Mouse (Mus musculus) limb, embryonic 10.5 days (tissue): ENCODE data around the gene Naa15. TPM values are rescaled to one million over a fixed set of nuclear protein-coding genes. Genes with fewer than 3 reads are reported as not detected.
A peak's percentile ranks its signal among the peaks of the same experiment; 100 is the strongest.
"Not testable (repeated sequence)": the region's sequence is repeated elsewhere in the genome, so short reads cannot be mapped to it uniquely, and the experiment has no call there.

Source experiments
- DNase-seq: peaks from one replicate; pipeline ENCODE4 v3.0.0-alpha.2; 2017; ENCODE audit warnings: low spot score
- H3K27ac ChIP-seq: fragments of 300-500 bp; sonication (generic); 2 replicates; pipeline ENCODE4 v1.5.1; 2016; ENCODE audit warnings: mild to moderate bottlenecking
- H3K27me3 ChIP-seq: fragments of 300-500 bp; sonication (generic); 2 replicates; pipeline ENCODE4 v1.6.1; 2016; ENCODE audit warnings: low read depth, mild to moderate bottlenecking; ENCODE audit not compliant: poor library complexity, severe bottlenecking
- H3K36me3 ChIP-seq: fragments of 300-500 bp; sonication (generic); 2 replicates; pipeline ENCODE4 v1.6.1; 2016; ENCODE audit warnings: mild to moderate bottlenecking, moderate library complexity
- H3K4me1 ChIP-seq: fragments of 300-500 bp; sonication (generic); 2 replicates; pipeline ENCODE4 v1.6.1; 2016
- H3K4me3 ChIP-seq: fragments of 300-500 bp; sonication (generic); 2 replicates; pipeline ENCODE4 v1.5.1; 2016; ENCODE audit warnings: mild to moderate bottlenecking, moderate library complexity
- H3K9me3 ChIP-seq: fragments of 300-500 bp; sonication (generic); replicated peaks from 2 replicates; pipeline ENCODE4 v1.6.1; 2016; ENCODE audit warnings: mild to moderate bottlenecking
- WGBS: fragments of 180-500 bp; shearing (Covaris S2); methylation state at CpG from one replicate; pipeline ENCODE4 v1.1.7; 2016; 5-methylcytosine and 5-hydroxymethylcytosine counted together
- polyA plus RNA-seq: library from polyadenylated mRNA; unstranded; fragments of >200 nt; fragmentation: Nextera tagmentation; extraction: Ambion mirVana; gene quantifications from 2 replicates; pipeline ENCODE4 v1.2.1, GENCODE M21; 2016

Naa15 gene
- polyA plus RNA-seq, 1 experiment from 2014 or later: 64.0 TPM

DNA sequence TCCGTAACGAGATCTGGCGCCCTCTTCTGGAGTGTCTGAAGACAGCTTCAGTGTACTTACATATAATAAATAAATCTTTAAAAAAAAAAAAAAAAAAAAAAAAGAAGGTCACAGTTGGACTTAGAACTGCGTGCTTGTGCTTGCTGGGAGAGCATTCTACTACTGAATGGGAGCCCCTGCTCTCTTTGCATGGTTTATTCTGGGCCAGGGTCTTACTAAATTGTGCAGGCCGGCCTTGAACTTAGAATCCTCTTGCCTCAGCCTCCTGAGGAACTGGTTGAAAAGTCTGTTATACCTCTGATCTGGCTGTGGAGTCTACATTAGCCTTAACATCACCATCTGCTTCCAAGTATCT is 34.3 kb upstream of the Naa15 start:
- Histone ChIP-seq H3K4me1 (peaks cover 18% of the 10 kb centered on the region), H3K9me3 (no peaks in the 10 kb centered on the region), H3K36me3 (no peaks in the 10 kb centered on the region), H3K27ac (no peak overlapping the region), H3K4me3 (no peak overlapping the region), H3K27me3 (no peaks in the 10 kb centered on the region)
- no peak for DNase-seq
- WGBS: 46% methylated on average over 5 of the region's 5 CpGs

DNA sequence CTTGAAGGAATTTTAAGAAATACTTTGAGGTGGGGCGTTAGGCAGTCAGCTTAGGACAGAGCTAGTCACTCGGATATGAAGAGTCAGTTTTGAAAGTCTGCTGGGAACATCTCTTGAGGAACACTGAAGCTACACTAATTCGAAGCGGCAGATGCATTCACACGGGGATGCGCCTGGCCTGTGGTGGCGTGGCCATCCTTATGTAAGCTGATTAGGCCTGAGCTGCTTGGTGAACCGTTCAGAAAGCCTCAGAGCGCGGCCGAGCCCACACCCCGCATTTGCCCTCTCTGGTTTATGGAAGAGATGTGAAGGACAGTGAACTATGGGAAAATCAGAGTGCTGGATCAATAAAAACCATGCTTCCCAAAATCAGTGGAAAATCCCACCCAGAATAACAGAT is 31.5 kb upstream of the Naa15 start:
- no peaks in the 10 kb centered on the region for H3K36me3 ChIP-seq
- peaks cover 13% of the 10 kb centered on the region for H3K4me1 ChIP-seq
- H3K9me3 ChIP-seq: no peaks in the 10 kb centered on the region
- no peak overlapping the region for H3K27ac ChIP-seq
- H3K4me3 ChIP-seq: no peak overlapping the region
- H3K27me3 ChIP-seq: peaks cover 16% of the 10 kb centered on the region; the same call in 1 of the 2 replicates
- 83% methylated on average over 12 of the region's 12 CpGs for WGBS
- no peak for DNase-seq

DNA sequence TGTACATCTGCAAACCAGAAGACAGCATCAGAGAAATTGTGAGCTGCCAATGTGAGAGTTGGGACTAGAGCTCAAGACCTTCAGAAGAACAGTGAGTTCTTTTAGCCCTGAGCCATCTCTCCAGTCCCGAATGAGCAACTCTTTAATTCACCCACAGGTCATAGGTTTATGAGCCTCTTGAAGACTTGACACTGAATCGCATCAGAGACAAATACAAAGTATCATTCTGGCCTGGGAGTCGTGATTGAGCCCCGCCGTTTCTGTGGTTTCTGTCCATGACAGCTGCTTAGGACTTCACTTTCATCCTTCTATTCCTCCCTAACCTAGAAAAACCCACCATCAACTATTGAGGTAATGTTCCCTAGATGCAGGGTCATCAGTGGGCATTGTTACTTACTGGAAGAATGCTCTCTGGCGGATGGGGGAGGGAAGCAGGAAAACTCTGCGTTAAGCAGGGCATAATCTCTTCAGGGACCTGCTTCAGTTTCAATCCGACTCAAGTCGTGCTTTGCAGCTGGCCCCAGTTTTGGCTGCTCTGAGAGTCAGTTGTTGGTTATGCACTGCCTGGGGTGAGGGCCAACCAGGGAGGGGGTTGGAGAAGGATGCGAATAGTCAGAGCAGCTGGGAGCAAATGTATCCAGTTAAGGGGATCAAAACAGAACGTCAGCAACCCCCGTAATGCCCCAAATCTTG is 28.4 kb upstream of the Naa15 start:
- Histone ChIP-seq H3K27ac (no peak overlapping the region), H3K36me3 (no peaks in the 10 kb centered on the region), H3K4me1 (peaks cover 22% of the 10 kb centered on the region), H3K4me3 (no peak overlapping the region), H3K9me3 (no peaks in the 10 kb centered on the region), H3K27me3 (peaks cover 22% of the 10 kb centered on the region)
- WGBS: 50% methylated on average over 12 of the region's 12 CpGs
- DNase-seq: no peak

DNA sequence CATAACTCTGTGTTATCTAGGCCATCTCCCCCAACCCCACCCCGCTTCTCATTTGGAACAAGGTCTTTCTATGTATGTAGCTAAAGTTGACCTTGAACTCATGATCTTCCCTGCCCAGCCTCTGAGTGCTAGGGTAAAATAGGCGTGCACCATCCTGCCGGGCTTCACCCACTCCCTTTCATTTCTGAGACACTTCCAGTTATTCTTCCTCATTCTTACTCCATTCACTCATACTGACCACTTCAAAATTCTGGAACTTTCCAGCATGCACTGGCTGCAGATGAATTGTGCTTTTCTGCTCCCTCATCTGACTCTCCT is 27.9 kb upstream of the Naa15 start:
- peaks cover 22% of the 10 kb centered on the region for H3K27me3 ChIP-seq
- H3K9me3 ChIP-seq: no peaks in the 10 kb centered on the region
- H3K4me1 ChIP-seq: peaks cover 22% of the 10 kb centered on the region
- no peaks in the 10 kb centered on the region for H3K36me3 ChIP-seq
- H3K27ac ChIP-seq: no peak overlapping the region
- WGBS: 82% methylated on average over 3 of the region's 3 CpGs
- no peak for DNase-seq
- no peak overlapping the region for H3K4me3 ChIP-seq

DNA sequence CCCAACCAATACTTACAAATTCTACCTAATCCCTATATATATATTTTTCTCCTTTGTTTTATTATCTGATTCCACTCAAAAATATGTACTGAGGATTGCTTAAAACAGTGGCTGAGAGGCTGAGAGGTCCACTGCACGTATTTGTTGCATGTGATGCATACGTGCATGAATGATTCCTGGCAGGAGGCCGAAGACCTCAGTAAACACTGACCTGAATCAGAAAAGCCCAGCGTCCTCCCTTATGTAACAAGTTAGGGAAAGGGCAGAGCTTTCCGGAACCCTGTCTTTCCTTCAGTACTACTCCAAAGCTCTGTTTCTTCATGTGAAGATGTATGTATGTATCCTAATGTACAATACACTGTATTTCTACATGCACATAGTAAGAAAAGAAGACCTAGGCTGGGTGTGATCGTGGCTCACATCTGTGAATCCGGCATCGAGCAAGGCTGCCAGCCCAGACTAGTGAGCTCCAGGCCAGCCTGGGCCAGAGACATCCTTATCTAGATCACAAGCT is 27.0 kb upstream of the Naa15 start:
- Histone ChIP-seq H3K27ac (no peak overlapping the region), H3K36me3 (no peaks in the 10 kb centered on the region), H3K27me3 (peaks cover 22% of the 10 kb centered on the region), H3K9me3 (no peaks in the 10 kb centered on the region), H3K4me3 (no peak overlapping the region), H3K4me1 (peaks cover 21% of the 10 kb centered on the region)
- DNase-seq: no peak
- 64% methylated on average over 8 of the region's 8 CpGs for WGBS

DNA sequence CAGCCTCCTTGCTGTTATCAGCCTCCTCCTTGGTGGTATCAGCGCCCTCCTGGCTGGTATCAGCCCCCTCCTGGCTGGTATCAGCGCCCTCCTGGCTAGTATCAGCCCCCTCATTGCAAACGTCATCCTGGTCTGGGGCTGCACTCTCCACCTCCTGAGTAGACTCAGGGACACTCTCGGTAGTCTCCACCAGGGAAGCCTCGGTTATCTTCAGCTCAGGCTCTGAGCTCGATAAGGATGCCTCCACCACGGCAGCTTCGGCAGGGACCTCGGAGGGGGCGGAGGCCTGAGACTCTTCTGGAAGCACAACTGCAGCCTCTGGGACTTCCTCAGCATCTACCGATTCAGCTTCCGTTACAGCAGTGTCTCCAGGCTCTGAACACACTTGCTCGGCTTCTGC is 26.0 kb upstream of the Naa15 start:
- peaks cover 22% of the 10 kb centered on the region for H3K27me3 ChIP-seq

DNA sequence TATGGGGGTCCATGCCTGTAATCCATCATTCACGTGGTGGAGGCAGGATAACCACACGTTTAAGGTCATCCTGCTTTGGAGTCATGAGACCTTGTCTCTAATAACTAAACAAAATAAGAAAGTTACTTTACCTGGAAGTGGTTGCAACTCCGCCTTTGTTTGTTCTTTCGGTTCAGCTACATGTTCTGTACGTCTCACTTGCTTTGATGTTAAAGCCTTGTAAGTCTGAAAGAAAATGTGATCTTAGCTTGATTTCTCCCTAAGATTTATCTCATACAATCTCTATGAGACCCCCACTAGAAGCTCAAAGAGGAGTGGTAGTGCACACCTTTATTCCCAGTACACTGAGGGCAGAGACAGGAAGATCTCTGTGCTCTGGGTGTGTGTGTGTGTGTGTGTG is 23.9 kb upstream of the Naa15 start:
- DNase-seq: no peak
- H3K9me3 ChIP-seq: no peaks in the 10 kb centered on the region
- H3K36me3 ChIP-seq: no peaks in the 10 kb centered on the region
- no peak overlapping the region for H3K27ac ChIP-seq
- peaks cover 20% of the 10 kb centered on the region for H3K4me1 ChIP-seq
- no peak overlapping the region for H3K4me3 ChIP-seq
- WGBS: 86% methylated on average over 5 of the region's 5 CpGs
- H3K27me3 ChIP-seq: peaks cover 35% of the 10 kb centered on the region

More for the DNA sequence above, 26.0 kb upstream of the Naa15 start:
- peaks cover 15% of the 10 kb centered on the region for H3K4me1 ChIP-seq
- DNase-seq: no peak
- peak overlapping the region; percentile 44 for H3K4me3 ChIP-seq
- H3K27ac ChIP-seq: peak overlapping the region; percentile 62
- no peaks in the 10 kb centered on the region for H3K36me3 ChIP-seq
- H3K9me3 ChIP-seq: no peaks in the 10 kb centered on the region
- WGBS: 7% methylated on average over 13 of the region's 13 CpGs

DNA sequence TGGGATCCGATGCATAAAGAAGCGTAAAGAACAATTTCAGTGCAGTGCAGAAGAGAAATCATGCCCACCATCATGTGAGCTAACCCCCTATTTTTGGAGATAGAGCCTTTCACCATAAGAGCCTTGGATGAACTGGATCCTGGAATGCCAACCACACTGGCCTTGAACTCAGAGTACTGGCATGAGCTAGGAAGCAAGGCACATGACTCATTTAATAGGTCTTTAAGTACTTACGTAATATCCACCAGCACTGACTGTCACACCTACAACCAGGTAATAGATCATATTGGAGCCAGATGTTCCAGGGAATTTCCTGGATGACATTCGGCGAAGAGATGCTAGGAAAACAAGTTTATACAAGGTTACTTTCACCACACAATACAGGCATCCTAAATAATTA is 23.4 kb upstream of the Naa15 start:
- 95% methylated on average over 5 of the region's 5 CpGs for WGBS
- H3K36me3 ChIP-seq: no peaks in the 10 kb centered on the region
- H3K27me3 ChIP-seq: peaks cover 40% of the 10 kb centered on the region
- H3K4me1 ChIP-seq: peaks cover 25% of the 10 kb centered on the region
- no peak for DNase-seq
- no peaks in the 10 kb centered on the region for H3K9me3 ChIP-seq
- no peak overlapping the region for H3K4me3 ChIP-seq
- no peak overlapping the region for H3K27ac ChIP-seq

DNA sequence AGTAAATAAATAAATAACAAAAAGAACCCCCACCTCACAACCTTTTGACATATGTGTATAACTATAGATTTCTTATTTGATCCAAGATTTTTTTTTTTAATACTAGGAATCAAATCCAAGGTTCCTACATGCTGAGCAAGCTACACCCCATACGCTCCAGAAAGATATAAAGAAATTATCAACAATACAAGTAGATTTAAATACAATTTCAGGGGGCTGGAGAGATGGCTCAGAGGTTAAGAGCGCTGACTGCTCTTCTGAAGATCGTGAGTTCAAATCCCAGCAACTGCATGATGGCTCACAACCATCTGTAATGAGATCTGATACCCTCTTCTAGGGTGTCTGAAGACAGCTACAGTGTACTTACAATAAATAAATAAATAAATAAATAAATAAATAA is 21.9 kb upstream of the Naa15 start:
- 97% methylated on average over 3 of the region's 3 CpGs for whole genome bisulfite sequencing
- not testable (repeated sequence) for H3K4me3 ChIP-seq, H3K9me3 ChIP-seq, H3K36me3 ChIP-seq, H3K27ac ChIP-seq, DNase-seq
- H3K27me3 ChIP-seq: peaks cover 41% of the 10 kb centered on the region
- H3K4me1 ChIP-seq: peaks cover 29% of the 10 kb centered on the region

DNA sequence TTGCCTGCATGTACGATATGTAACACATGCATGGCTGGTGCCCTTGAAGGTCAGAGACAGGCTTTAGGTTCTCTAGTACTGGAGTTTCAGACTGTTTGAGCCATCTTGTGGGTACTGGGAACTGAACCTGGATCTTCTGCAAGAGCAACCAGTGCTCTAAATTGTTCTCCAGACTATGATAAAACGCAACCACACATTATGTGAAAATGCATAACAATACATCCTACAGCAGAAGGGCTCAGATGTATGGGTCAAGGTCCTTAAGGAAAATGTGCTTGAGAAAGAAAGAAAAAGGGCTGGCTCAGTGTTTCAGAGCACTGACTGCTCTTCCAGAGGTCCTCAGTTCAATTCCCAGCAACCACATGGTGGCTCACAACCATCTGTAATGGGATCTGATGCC is 21.3 kb upstream of the Naa15 start:
- H3K36me3 ChIP-seq: no peaks in the 10 kb centered on the region
- H3K9me3 ChIP-seq: no peaks in the 10 kb centered on the region
- DNase-seq: no peak
- H3K4me3 ChIP-seq: no peak overlapping the region
- WGBS: 89% methylated on average over 2 of the region's 2 CpGs
- peaks cover 43% of the 10 kb centered on the region for H3K27me3 ChIP-seq
- no peak overlapping the region for H3K27ac ChIP-seq
- H3K4me1 ChIP-seq: peaks cover 28% of the 10 kb centered on the region

DNA sequence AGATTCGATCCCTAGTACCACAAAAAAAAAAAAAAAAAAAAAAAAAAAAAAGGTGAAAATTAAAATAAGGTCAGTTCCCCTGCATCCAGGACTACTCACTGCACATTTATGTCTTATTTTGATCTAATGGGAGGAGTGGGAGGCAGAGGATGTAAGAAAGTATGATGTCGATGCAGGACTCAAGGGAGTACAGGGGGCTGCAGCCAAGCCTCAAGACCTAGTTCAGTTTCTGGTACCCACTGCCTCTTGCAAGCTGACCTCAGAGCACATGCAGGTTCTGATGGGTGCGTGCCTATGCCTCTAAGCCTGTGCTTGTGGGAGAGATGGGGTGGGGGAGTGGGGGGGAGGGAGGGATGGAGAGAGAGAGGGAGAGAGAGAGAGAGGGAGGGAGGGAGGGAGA is 20.1 kb upstream of the Naa15 start:
- H3K4me3 ChIP-seq: no peak overlapping the region
- no peaks in the 10 kb centered on the region for H3K9me3 ChIP-seq
- no peak overlapping the region for H3K27ac ChIP-seq
- H3K36me3 ChIP-seq: no peaks in the 10 kb centered on the region
- H3K4me1 ChIP-seq: peaks cover 17% of the 10 kb centered on the region
- DNase-seq: no peak
- 55% methylated on average over 3 of the region's 3 CpGs for WGBS
- peaks cover 48% of the 10 kb centered on the region for H3K27me3 ChIP-seq

DNA sequence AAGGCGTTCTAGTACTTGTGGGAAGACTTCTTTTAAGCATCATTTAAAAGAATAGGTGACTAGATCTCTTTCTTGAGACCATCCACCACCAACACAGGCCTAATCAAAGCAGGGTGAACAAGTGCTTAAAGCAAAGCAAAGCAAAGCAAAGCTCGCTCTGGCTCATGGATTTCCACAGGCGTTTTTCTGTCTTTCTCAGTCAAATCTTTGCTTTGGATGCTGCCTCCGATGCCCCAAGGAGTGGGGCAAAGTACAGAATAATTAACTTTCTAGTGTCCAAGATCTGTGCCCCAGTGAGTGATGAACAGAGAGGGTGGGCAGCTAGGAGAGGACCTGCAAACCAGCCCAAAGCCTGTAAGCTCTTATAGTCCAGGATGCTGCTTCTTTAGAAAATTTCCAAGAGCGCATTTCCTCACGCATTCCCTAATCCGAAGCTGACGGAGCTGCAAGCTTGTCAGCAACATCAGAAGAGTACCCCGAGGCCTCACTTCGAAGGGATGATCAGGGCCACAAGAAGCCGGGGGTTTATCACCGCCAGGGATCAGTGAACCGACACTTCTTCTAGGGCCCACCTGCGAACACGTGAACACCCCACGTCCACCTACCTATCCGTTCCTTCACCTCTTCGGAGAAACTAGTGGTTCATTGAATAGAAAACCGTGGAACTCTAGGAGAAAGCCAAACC is 19.3 kb upstream of the Naa15 start:
- peaks cover 48% of the 10 kb centered on the region for H3K27me3 ChIP-seq
- WGBS: 15% methylated on average over 19 of the region's 19 CpGs
- H3K27ac ChIP-seq: no peak overlapping the region
- peaks cover 14% of the 10 kb centered on the region for H3K4me1 ChIP-seq
- H3K4me3 ChIP-seq: peak overlapping the region; percentile 60
- no peak for DNase-seq
- no peaks in the 10 kb centered on the region for H3K9me3 ChIP-seq
- H3K36me3 ChIP-seq: no peaks in the 10 kb centered on the region

DNA sequence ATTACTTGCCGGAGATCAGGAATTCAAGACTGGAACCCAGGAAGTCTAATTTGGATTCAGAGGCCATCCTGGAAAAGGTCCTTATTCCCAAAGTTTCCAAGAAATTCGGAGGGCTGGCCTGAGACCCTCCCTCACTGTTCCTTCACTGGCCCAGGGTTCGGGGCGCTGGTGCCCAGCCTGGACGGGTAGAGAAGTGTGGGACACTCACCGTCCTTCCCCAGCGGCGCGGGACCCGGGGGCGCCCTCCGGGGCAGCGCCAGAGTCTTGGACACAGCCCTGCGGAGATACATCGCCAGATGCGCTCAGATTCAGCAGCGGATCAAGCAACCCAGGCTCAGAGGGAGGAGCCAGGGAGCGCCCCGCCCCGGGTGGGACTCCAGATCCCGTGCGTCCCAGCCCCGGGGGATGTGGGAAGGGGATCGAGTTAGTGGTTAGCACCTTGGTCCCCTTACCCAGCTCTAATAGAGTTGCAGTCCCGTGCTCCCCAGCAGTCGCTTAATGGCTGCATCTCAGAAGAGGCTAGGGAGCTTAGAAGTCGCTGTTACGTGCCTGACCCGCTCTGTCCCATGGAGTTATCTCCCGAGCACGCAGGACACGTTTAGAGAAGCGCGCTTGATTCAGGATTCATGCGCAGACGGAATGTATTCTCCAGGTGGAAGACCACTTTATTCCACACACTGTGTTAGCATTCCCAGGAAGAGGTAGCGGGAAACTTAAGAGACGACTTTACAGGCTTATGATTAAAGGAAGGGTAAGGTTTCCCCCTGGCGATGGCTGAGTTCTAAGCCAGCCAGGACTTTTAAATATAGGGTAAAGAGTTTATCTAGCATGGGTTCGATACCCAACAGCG is 18.5 kb upstream of the Naa15 start, which contains the start of gene Mgarp:
Gene Mgarp, minus strand, starts transcription at position 520 of the 850 bp plus-strand sequence.
- Histone ChIP-seq H3K27me3 (peaks cover 48% of the 10 kb centered on the region), H3K4me3 (peak within 1 kb of the TSS; percentile 60), H3K4me1 (peaks cover 14% of the 10 kb centered on the region), H3K9me3 (no peaks in the 10 kb centered on the region), H3K36me3 (no peaks in the 10 kb centered on the region), H3K27ac (peak within 1 kb of the TSS; percentile 75)
- peak; percentile 85 for DNase-seq
- WGBS: 2% methylated on average over 41 of the region's 41 CpGs
